Mouse (Mus musculus) left cerebral cortex, adult 11 months (tissue): Measurements from ENCODE around the gene Gpsm1.

Experiments
- DNase-seq: peaks from one replicate; pipeline ENCODE4 v3.0.0; 2022; ENCODE audit warnings: low spot score

Gene Gpsm1

DNA sequence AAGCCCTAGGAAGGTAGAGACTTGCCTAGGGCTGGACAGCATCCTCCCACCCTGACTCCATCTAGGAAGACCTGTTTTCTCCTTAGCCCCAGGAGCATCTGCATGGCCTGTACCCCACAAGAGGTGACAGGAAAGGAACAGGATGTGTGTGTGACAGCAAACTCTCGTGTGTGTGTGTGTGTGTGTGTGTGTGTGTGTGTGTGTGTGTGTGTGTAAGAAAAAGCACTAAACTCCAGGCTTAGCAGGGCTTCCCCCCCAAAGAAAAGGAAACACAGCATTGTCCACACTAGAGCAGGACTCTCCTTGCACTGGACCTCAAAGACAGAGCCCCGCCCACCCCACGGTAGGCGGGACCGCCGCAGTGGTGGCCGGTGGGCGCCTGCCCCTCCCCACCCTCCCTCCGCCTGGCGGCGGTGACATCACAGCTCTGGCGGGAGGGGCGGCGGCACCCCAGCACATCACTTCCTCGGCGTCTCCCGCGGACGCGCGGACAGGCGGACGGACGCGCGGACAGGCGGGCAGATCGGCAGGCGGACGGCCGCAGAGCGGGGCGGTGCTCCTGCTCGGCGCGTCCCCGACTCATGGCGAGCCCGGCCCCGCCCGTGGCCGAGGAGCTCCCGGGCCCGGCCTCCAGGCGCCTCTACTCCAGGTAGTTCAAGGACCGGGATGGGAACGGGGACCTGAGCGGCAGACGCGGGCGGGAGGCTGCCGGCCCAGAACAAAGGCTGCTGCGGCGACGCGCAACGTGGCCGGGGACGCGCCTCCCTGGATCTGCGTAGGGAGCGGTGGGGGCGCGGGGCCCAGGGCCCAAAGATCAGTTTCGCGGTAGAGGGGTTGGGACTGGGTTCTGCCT lies at the start of gene Gpsm1:
Gene Gpsm1, plus strand, starts transcription at position 444 of the 853 bp plus-strand sequence.
- DNase-seq: no peak

- DNase-seq: no peak
These were observed 49.1 kb upstream of the Gpsm1 start for GRCm38 (mm10) chr2:26266066-26266742.

DNA sequence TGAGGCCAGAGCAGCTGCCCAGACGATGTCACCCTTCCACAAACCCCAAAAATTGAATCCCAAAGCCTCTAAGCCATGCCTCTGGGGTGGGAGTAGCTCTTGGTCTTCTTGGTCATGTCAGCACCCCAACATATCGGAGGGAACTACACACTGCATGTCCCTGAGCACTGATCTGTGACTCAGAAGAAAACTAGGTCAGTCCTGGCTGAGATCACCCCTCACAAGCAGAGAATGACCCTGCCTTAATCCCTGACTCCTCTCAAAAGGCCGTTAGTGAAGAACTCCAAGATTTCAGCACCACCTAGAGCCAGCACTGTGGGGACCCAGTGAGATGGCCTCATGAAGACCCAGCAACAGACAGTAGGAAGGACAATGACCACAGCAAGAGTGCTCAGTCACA lies 47.1 kb upstream of the Gpsm1 start:
- DNase-seq: no peak

GRCm38 (mm10) chr2:26273611-26274010 lies 41.7 kb upstream of the Gpsm1 start:
- no peak for DNase-seq

- DNase-seq: no peak
These were observed 35.6 kb upstream of the Gpsm1 start for GRCm38 (mm10) chr2:26279712-26280111.

DNA sequence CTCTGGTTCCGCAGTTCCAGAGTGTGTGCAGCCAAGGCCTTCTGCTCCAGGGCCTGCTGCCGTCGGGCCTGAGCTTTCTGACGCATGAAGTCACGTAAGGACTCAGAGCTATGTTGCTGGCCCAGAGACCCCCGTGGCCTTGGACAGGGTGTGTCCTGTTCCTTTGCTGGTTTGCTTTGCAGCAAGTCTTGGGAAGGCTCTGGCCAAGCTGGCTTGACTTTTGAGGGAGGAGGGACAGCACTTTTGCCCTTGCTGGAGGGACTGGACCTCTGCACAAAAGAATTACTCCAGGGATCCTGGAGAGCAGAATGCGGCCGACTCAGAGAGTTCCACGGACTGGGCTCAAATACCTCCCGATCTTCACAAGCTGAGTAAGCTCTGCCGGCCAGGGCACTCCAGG lies 34.7 kb upstream of the Gpsm1 start:
- no peak for DNase-seq

- DNase-seq: no peak
These were observed 29.5 kb upstream of the Gpsm1 start for GRCm38 (mm10) chr2:26285804-26286203.

- DNase-seq: no peak
These were observed 28.9 kb upstream of the Gpsm1 start for GRCm38 (mm10) chr2:26286391-26286790.

DNA sequence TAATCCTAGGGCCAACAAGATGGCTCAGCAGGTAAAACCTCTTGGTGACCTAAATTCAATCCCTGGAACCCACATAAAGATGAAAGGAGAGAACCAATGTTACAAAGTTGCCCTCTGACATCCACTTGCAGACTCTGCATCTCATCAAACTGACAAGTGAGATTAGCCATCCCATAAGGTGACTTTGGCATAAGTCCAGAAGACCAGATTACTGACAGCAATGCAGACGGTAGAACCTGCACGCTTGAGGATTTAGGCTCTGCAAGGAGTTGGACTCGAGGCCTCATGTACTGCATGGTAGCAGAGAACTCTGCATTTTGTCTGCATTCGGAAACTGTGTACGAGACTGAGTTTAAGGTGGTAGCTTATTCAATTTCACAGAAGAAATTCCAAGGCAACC lies 25.2 kb upstream of the Gpsm1 start:
- DNase-seq: no peak

DNA sequence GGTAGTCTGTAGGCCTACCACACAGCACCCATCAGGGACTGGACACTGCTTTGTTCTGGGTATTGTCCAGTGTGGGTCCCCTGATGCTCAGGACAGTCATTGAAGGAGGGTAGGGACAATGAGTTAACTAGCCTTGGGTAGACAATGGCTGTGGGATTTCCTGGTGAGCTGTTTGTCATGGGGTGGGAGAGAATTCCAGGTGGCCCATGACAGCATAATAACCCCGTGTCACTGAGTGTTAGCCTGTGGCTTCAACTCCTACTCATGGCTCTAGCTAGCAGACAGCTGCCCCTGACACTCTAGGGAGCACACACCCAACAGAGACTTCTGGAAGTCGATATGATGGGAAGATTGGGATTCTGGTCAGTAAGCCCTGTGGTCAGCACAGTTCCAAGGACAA lies 20.9 kb upstream of the Gpsm1 start, which contains the start of gene Ccdc187:
Gene Ccdc187, minus strand, starts transcription at position 101 of the 400 bp plus-strand sequence.
- DNase-seq: no peak

DNA sequence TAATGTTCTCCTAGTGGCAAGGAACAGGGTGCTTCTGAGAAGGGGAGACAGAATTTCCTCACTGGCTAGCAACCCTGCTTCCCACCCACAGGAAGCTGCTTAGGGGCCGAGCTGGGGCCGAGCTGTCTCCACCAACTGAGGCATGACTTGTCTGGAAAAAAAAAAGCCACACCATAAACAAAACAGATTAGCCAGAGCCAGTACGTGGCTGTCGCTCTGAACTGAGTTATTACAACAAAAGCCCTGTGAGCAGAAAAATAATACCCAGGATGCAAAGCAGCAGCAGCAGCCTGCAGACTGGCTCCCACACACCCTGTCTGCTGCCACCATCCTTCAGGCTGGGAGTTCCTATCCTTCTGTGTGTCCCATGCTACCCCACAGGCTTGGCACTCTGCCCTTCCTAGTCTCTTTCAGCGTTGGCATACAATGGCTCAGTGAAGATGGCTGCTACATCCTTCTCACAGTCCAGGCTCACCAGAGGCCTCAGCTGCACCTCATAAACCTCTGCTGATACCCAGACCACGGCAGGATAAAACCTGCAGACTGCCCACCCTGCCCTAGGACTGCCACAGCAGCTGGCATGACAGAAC lies 18.6 kb upstream of the Gpsm1 start:
- no peak for DNase-seq

DNA sequence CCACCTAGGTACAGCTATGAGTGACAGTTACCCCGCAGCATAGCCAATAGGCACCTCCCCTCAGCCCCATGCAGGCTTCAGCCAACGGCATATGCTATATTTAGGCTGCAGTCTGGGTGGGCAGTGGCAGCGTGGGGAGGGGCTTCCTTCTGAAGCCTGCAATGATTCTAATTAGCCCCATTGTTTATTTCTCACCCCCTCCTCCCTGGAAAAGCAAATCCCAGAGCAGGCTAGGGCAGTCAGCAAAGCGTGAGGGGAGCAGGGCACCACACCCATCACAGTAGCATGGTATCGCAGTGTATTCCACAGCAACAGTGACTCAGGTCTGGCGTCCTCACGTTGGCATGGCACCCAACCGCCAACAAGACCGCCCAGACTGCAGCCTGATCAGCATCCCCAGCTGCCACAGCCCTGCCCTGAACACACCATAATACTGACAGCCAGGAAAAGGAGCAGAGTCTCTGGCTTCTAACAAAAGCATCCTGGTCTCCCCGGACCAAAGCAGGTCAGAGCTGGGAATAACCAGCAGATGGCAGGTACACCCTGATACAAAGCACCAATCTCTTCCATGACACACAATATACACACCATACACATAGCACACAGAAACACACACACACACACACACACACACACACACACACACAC lies 17.0 kb upstream of the Gpsm1 start:
- peak; percentile 80 for DNase-seq

GRCm38 (mm10) chr2:26298856-26299230 lies 16.5 kb upstream of the Gpsm1 start:
- no peak for DNase-seq

- no peak for DNase-seq
These were observed 16.0 kb upstream of the Gpsm1 start for GRCm38 (mm10) chr2:26299336-26299735.

GRCm38 (mm10) chr2:26300161-26300807 lies 15.0 kb upstream of the Gpsm1 start:
- DNase-seq: no peak

DNA sequence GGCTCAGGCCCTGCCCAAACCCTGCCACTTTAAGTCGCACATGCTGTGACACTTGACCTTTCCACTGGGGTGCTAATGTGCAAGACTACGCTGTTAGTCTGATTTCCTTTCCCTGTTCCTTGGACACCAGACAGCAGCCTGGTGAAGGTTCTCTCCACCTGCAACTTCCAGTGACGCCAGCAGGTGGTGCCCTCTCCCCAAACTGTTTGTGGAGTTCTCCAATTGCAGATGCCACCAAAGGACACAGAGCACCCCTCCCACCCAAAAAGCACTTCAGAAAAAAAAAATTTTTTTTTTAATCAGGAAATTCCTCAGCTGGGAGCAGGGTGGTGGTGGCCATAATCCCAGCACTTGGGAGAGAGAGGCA lies 14.5 kb upstream of the Gpsm1 start:
- peak; percentile 82 for DNase-seq

GRCm38 (mm10) chr2:26302005-26302503 lies 13.3 kb upstream of the Gpsm1 start:
- no peak for DNase-seq

- no peak for DNase-seq
These were observed 10.6 kb upstream of the Gpsm1 start for GRCm38 (mm10) chr2:26304711-26305110.

DNA sequence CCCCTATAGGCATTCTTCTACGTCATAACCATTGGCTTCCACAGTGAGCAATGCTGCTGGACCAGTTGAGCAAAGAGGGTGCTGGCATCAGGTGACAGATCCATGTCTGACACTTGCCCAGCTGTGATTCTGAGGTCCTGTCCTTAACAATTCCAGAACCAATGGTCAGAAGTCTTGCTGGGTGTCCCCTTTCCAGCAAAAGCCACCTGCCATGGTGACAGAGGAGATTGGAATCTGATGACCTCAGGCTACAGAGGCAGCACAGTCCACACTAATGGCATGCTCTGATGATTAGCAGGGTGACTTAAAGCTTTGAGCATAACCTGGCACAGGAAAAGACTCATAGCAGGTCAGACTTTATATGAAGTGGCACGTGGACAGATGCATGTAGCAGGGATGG lies 9.8 kb upstream of the Gpsm1 start:
- DNase-seq: no peak

- DNase-seq: no peak
These were observed 8.6 kb upstream of the Gpsm1 start for GRCm38 (mm10) chr2:26306702-26307101.

DNA sequence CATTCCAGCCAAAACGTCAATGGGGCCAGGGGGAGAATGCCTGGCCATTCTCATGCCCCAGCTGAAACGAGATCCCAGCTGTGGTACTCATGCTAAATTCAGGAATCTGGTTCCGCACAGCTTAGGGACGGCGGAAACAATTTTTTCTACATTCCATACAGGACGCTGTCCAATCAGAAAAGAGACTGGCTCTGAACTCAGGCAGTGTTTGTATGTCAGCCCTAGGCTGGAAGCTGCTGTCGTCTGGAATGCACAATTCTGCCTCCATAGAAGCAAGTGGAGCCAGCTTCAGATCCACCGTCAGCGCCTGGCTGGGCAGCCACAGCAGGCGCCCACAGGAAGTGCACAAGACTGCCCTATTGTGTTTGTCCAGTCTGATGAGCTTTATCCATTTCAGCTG lies 5.6 kb upstream of the Gpsm1 start:
- DNase-seq: no peak

DNA sequence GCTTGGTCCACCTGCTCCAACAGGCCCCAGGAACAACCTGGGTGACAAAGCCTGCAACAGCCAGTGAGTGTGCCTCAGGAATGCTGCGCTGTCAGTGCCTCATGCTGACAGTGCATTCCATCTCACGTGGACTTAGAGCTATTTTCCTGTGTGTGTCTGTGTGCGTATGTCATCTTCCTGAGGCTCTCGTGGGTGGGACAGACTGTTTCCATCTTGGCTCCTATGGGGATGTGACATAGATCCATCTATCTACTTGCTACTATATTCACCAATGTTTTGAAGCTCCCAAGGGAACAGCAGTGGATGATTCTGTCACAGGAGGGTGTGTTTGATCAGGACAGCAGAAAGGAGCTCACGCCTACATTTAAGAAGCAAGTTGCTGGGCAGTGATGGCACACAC lies 3.4 kb upstream of the Gpsm1 start:
- no peak for DNase-seq
